Mouse (Mus musculus) intestine, postnatal 0 days (tissue): ENCODE results near the gene Prss23. TPM values are rescaled to one million over a fixed set of nuclear protein-coding genes. Genes with fewer than 3 reads are reported as not detected.

Experiments used
- ATAC-seq: fragments of 200-750 bp; cut with Nextera tagmentation; 2 replicates; pipeline ENCODE4 v1.8.0; 2017; ENCODE audit warnings: mild to moderate bottlenecking, moderate TSS enrichment, moderate library complexity
- H3K27ac ChIP-seq: fragments of 300-500 bp; sonication (generic); 2 replicates; pipeline ENCODE4 v1.5.1; 2014; ENCODE audit warnings: mild to moderate bottlenecking, low read depth, low read length, moderate library complexity
- H3K27me3 ChIP-seq: fragments of 300-500 bp; sonication (generic); replicated peaks from 2 replicates; pipeline ENCODE4 v1.6.1; 2014; ENCODE audit warnings: low read length, mixed read lengths; ENCODE audit not compliant: control insufficient read depth, insufficient read depth
- H3K36me3 ChIP-seq: fragments of 300-500 bp; sonication (generic); 2 replicates; pipeline ENCODE4 v1.6.1; 2014; ENCODE audit warnings: mild to moderate bottlenecking, moderate library complexity; ENCODE audit not compliant: control insufficient read depth, insufficient read depth
- H3K4me1 ChIP-seq: fragments of 300-500 bp; sonication (generic); replicated peaks from 2 replicates; pipeline ENCODE4 v1.6.1; 2014; ENCODE audit warnings: antibody characterized with exemption, low read length, mixed read lengths; ENCODE audit not compliant: control insufficient read depth, insufficient read depth
- H3K4me2 ChIP-seq: fragments of 300-500 bp; sonication (generic); replicated peaks from 2 replicates; pipeline ENCODE4 v1.6.1; 2014; ENCODE audit warnings: low read depth, mild to moderate bottlenecking, moderate library complexity
- H3K4me3 ChIP-seq: fragments of 300-500 bp; sonication (generic); 2 replicates; pipeline ENCODE4 v1.5.1; 2014; ENCODE audit warnings: low read depth, low read length
- H3K9ac ChIP-seq: fragments of 300-500 bp; sonication (generic); 2 replicates; pipeline ENCODE4 v1.6.1; 2014; ENCODE audit warnings: mild to moderate bottlenecking, low read depth, low read length
- H3K9me3 ChIP-seq: fragments of 300-500 bp; sonication (generic); 2 replicates; pipeline ENCODE4 v1.6.1; 2016; ENCODE audit warnings: mixed run types; ENCODE audit not compliant: control insufficient read depth
- CTCF ChIP-seq: sonication (generic); IDR thresholded peaks from 2 replicates; pipeline ENCODE4 v1.5.1; 2016; ENCODE audit warnings: low read depth, mild to moderate bottlenecking, control low read depth, antibody characterized with exemption, moderate library complexity
- WGBS: fragments of 180-500 bp; shearing (Covaris S2); extraction: QIAGEN DNeasy Blood & Tissue Kit; methylation state at CpG from one replicate; pipeline ENCODE4 v1.1.7; 2014; 5-methylcytosine and 5-hydroxymethylcytosine counted together
- polyA plus RNA-seq: library from polyadenylated mRNA; unstranded; fragments of >200 nt; fragmentation: Nextera tagmentation; extraction: Ambion mirVana; gene quantifications from 2 replicates; pipeline ENCODE4 v1.2.1, GENCODE M21; 2015

Prss23 gene
- polyA plus RNA-seq, 1 experiment from 2014 or later: 72.4 TPM

DNA sequence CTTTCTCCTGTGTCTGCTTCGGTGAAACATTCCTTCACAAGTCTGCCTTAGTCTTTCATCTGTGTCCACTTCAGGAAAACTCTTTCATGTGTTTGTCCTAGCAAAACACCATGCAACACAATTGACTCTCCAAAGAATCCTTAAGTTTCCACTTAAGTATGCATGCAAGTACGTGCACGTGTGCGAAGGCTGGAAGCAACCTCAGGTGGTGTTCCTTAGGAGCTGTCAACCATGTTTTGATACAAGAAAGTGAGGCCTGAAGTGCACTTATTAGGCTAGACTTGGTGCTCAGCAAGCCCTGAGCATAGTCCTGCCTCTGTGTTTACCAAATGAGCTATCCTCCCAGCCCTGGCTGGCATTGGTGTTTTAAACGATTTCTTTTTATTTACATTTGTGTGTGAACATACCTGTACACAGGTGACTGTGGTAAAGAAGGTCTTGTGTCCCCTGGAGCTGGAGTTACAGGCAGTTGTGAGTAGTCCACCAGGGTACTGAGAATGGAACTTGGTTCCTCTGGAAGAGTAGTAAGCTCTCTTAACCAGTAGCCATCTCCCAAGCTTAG is 64.3 kb downstream of the Prss23 start:
- Histone ChIP-seq H3K27ac (no peak overlapping the region), H3K4me3 (no peak overlapping the region), H3K9ac (no peak overlapping the region), H3K4me1 (no peaks in the 10 kb centered on the region), H3K9me3 (no peaks in the 10 kb centered on the region), H3K4me2 (no peak overlapping the region), H3K27me3 (no peaks in the 10 kb centered on the region), H3K36me3 (no peaks in the 10 kb centered on the region)
- no peak for ATAC-seq
- 83% methylated on average over 5 of the region's 5 CpGs for WGBS
- no peak for TF ChIP-seq CTCF

DNA sequence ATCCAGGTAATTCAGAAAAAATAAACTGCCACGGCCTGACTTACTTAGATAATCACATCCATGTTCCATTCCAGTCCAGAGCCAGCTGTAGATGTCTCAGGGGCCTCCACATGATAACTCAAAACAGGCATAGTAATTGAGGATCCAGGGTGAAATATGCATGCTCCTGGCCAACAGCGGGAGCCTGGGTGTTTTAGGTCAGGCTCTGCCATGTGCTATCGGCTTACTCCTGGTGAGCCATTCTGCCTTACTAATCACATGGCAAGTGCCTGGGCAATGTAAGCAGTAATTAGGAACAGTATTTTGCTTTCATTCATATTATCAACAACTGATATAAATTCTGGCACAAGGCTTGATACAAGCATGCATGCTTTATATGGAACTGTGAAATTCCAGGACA is 65.6 kb downstream of the Prss23 start:
- Histone ChIP-seq H3K27me3 (no peaks in the 10 kb centered on the region), H3K36me3 (no peaks in the 10 kb centered on the region), H3K4me1 (no peaks in the 10 kb centered on the region), H3K27ac (no peak overlapping the region), H3K4me3 (no peak overlapping the region), H3K9ac (no peak overlapping the region), H3K4me2 (no peak overlapping the region), H3K9me3 (no peaks in the 10 kb centered on the region)
- TF ChIP-seq CTCF: no peak
- WGBS: 82% methylated on average over 3 of the region's 3 CpGs
- ATAC-seq: no peak

DNA sequence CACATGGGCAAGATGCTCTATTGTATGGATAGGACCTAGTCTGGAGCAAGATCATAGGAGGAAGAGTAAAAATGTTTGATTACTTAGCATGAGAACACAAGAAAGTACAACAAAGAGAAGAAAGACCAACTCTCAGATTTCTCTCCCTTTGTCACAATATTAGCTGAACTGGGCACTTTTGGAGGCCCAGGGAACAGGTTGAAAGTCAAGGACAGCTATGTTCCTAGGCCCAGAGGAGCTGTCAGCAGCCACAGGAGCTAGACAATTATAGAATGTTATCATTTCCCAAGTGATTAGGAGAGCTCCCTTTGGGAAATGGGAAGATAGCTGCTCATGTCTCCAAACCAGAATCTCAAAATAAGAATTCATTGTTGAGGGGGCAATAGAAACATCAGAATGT is 66.1 kb downstream of the Prss23 start:
- no peaks in the 10 kb centered on the region for H3K27me3 ChIP-seq
- no peak for TF ChIP-seq CTCF
- no peaks in the 10 kb centered on the region for H3K9me3 ChIP-seq
- H3K4me1 ChIP-seq: no peaks in the 10 kb centered on the region
- no peak overlapping the region for H3K4me3 ChIP-seq
- no peak for ATAC-seq
- no peak overlapping the region for H3K9ac ChIP-seq
- no peak overlapping the region for H3K27ac ChIP-seq
- H3K4me2 ChIP-seq: no peak overlapping the region
- no peaks in the 10 kb centered on the region for H3K36me3 ChIP-seq

DNA sequence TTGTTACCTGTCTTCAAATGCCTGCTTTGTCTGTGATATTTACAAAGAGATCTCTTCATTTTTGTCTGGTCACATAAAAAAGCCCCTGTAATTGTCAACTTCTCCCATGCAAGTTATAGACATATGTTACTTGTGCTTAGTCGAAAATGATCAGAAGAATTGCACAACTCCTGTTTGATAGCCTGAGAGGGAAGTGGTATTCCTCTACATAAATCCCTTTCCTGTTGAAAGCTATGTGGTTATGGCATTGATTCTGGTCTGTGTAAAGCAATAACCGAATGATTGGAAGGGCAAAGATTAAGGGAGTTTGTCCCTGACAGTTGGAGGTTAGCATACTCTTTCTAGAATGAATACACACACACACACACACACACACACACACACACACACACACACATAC is 67.3 kb downstream of the Prss23 start:
- Histone ChIP-seq H3K4me1 (no peaks in the 10 kb centered on the region), H3K4me3 (no peak overlapping the region), H3K4me2 (no peak overlapping the region), H3K36me3 (no peaks in the 10 kb centered on the region), H3K9me3 (no peaks in the 10 kb centered on the region), H3K9ac (no peak overlapping the region), H3K27ac (no peak overlapping the region), H3K27me3 (no peaks in the 10 kb centered on the region)
- 62% methylated on average over 2 of the region's 2 CpGs for WGBS
- TF ChIP-seq CTCF: no peak
- ATAC-seq: no peak

Other genes starting within 250 kb of the Prss23 start
- gene Tmem135, start 123.0 kb downstream of the Prss23 start, polyA plus RNA-seq: 57.9 and 72.0 TPM in 2 replicates
- 6.4 and 7.3 TPM in 2 replicates for gene Fzd4, start 122.8 kb downstream of the Prss23 start, polyA plus RNA-seq
- gene Me3, start 105.2 kb upstream of the Prss23 start, polyA plus RNA-seq: 3.5 and 4.1 TPM in 2 replicates